Comparison of ENCODE assay signal across 8 mouse cellular contexts in the genomic region with DNA sequence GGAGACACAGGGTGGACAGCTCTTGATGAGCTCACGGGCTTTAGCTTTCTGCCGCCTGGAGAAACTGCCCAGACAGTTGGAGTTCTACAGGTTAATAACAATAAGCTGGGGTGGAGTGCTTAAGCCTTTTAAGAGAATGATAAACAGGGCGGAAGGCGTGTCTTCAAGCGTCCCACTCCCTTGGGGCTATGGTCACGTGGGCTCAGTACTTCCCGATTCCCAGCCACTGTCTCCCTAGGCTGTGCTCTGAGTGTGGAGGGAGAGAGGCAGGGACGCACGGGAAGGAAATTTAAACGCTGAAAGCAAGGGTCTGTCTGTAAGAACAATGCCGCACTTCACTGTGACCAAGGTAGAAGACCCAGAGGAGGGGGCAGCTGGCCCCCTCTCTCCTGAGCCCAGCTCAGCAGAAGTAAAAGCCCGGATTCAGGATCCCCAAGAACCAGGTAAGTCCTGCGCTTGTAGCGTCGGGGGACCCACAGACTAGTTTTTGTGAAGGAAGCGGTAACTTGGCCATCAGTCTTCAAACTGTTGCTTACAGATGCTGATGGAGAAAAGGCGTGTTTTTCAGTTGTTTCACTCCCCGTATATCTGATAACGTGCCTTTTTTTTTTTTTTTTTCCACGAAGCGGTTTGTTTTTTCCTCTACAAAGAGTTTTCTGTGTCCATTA. TPM values are rescaled to one million over a fixed set of nuclear protein-coding genes. Genes with fewer than 3 reads are reported as not detected.
A peak's percentile ranks its signal among the peaks of the same experiment; 100 is the strongest.
DNase-seq lines count a peak whose midpoint lies in the region; ATAC-seq lines count a peak whose summit lies in the region.

No protein-coding gene starts in this region.

- H3K4me1 ChIP-seq in erythroblast, embryonic 14.5 days (ENCODE audit: control insufficient read depth) = peaks cover 35% of the 10 kb centered on the region
- H3K4me1 ChIP-seq in stomach, embryonic 15.5 days = no peaks in the 10 kb centered on the region

- no peak overlapping the region for H3K27ac ChIP-seq in stomach, embryonic 15.5 days

- no peaks in the 10 kb centered on the region for H3K27me3 ChIP-seq in erythroblast, embryonic 14.5 days (ENCODE audit: control insufficient read depth)
- no peaks in the 10 kb centered on the region for H3K27me3 ChIP-seq in stomach, embryonic 15.5 days (replicated peaks)

- 2% methylated on average over 21 of the region's 21 CpGs for WGBS in stomach, embryonic 15.5 days

- no peaks in the 10 kb centered on the region for H3K9me3 ChIP-seq in erythroblast, embryonic 14.5 days (ENCODE audit: control insufficient read depth, low read length)
- H3K9me3 ChIP-seq in stomach, embryonic 15.5 days = no peaks in the 10 kb centered on the region

- peak overlapping the region; percentile 63 for H3K9ac ChIP-seq in stomach, embryonic 15.5 days

- H3K4me2 ChIP-seq in stomach, embryonic 15.5 days = peak overlapping the region; percentile 92

- intact Hi-C loops in heart, postnatal 10 days (cut with DNase I) = no loop called here

- DNase-seq in 416B (ENCODE audit: low read depth) = peak; percentile 78
- DNase-seq in R1 (ENCODE audit: low read depth, low spot score) = peak; percentile 91
- peak; percentile 69 to 71 for DNase-seq in heart, postnatal 10 days
- peak; percentile 86 to 89 for DNase-seq in kidney, postnatal 36 days
- no peak for DNase-seq in layer of hippocampus, postnatal 25 days (ENCODE audit: extremely low spot score in 1 of 2, low spot score in 1 of 2)

- peak overlapping the region; percentile 74 for H3K4me3 ChIP-seq in erythroblast, embryonic 14.5 days (replicated peaks)
- H3K4me3 ChIP-seq in stomach, embryonic 15.5 days (replicated peaks) = peak overlapping the region; percentile 56

- ATAC-seq in megakaryocyte progenitor cell, adult 5-6 weeks (replicated peaks; ENCODE audit: poor library complexity) = peak; percentile 85
- ATAC-seq in stomach, embryonic 15.5 days (ENCODE audit: insufficient read depth, low FRiP score, low read depth) = peak; percentile 93

- peaks cover 2% of the 10 kb centered on the region for H3K36me3 ChIP-seq in erythroblast, embryonic 14.5 days (ENCODE audit: control insufficient read depth)
- H3K36me3 ChIP-seq in stomach, embryonic 15.5 days = no peaks in the 10 kb centered on the region

RNA-seq across cellular contexts. Expression of a gene that starts 18.4 kb away (rescaled TPM):
- polyA plus RNA-seq in erythroblast, embryonic 14.5 days (2012) = not detected in 2 replicates
- total RNA-seq in heart, postnatal 10 days (2021) = 1 to 10 TPM in 1 of 2 experiments, under 1 TPM in 1; 0.31 to 1.3 TPM
- total RNA-seq in megakaryocyte progenitor cell, adult 5-6 weeks (2015) = 0.17 TPM in 1 of 2 replicates, not detected in the other
- 0.57 and 1.3 TPM in 2 replicates for total RNA-seq in megakaryocyte progenitor cell, adult 5-6 weeks (2017)
- polyA plus RNA-seq in stomach, embryonic 15.5 days (2015; fragmentation: Nextera tagmentation; extraction: Ambion mirVana) = not detected in 2 replicates
- 1 to 10 TPM in 1 of 2 experiments, under 1 TPM in 1; 0.54 to 5.3 TPM for total RNA-seq in layer of hippocampus, postnatal 25 days (2021)

RNA-seq across cellular contexts. Expression of a gene that starts 18.9 kb away (rescaled TPM):
- polyA plus RNA-seq in erythroblast, embryonic 14.5 days (2012) = 0.24 and 0.47 TPM in 2 replicates
- 10 to 100 TPM; 37.1 to 43.3 TPM for total RNA-seq in heart, postnatal 10 days (2021)
- 55.6 and 71.4 TPM in 2 replicates for total RNA-seq in megakaryocyte progenitor cell, adult 5-6 weeks (2015)
- total RNA-seq in megakaryocyte progenitor cell, adult 5-6 weeks (2017) = 50.6 and 58.6 TPM in 2 replicates
- polyA plus RNA-seq in stomach, embryonic 15.5 days (2015; fragmentation: Nextera tagmentation; extraction: Ambion mirVana) = 10.5 and 11.8 TPM in 2 replicates
- 100 to 1,000 TPM in 1 of 2 experiments, 10 to 100 TPM in 1; 94.4 to 109 TPM for total RNA-seq in layer of hippocampus, postnatal 25 days (2021)

RNA-seq across cellular contexts. Expression of a gene that starts 22.8 kb away (rescaled TPM):
- 1.5 and 1.9 TPM in 2 replicates for polyA plus RNA-seq in erythroblast, embryonic 14.5 days (2012)
- 10 to 100 TPM; 63.9 to 67.6 TPM for total RNA-seq in heart, postnatal 10 days (2021)
- total RNA-seq in megakaryocyte progenitor cell, adult 5-6 weeks (2015) = 153 and 154 TPM in 2 replicates
- 182 and 256 TPM in 2 replicates for total RNA-seq in megakaryocyte progenitor cell, adult 5-6 weeks (2017)
- 213 and 223 TPM in 2 replicates for polyA plus RNA-seq in stomach, embryonic 15.5 days (2015; fragmentation: Nextera tagmentation; extraction: Ambion mirVana)
- total RNA-seq in layer of hippocampus, postnatal 25 days (2021) = 10 to 100 TPM; 53.6 to 59.6 TPM

RNA-seq across cellular contexts. Expression of a gene that starts 25.4 kb away (rescaled TPM):
- not detected in 2 replicates for polyA plus RNA-seq in erythroblast, embryonic 14.5 days (2012)
- not detected for total RNA-seq in heart, postnatal 10 days (2021)
- not detected in 2 replicates for total RNA-seq in megakaryocyte progenitor cell, adult 5-6 weeks (2015)
- total RNA-seq in megakaryocyte progenitor cell, adult 5-6 weeks (2017) = not detected in 2 replicates
- 0.04 TPM in 1 of 2 replicates, not detected in the other for polyA plus RNA-seq in stomach, embryonic 15.5 days (2015; fragmentation: Nextera tagmentation; extraction: Ambion mirVana)
- not detected for total RNA-seq in layer of hippocampus, postnatal 25 days (2021)

RNA-seq across cellular contexts. Expression of a gene that starts 45.2 kb away (rescaled TPM):
- 0.11 and 0.85 TPM in 2 replicates for polyA plus RNA-seq in erythroblast, embryonic 14.5 days (2012)
- total RNA-seq in heart, postnatal 10 days (2021) = 1 to 10 TPM; 5.8 to 6.0 TPM
- 20.5 and 25.2 TPM in 2 replicates for total RNA-seq in megakaryocyte progenitor cell, adult 5-6 weeks (2015)
- total RNA-seq in megakaryocyte progenitor cell, adult 5-6 weeks (2017) = 7.8 and 8.5 TPM in 2 replicates
- polyA plus RNA-seq in stomach, embryonic 15.5 days (2015; fragmentation: Nextera tagmentation; extraction: Ambion mirVana) = 27.0 and 28.0 TPM in 2 replicates
- 10 to 100 TPM; 78.7 to 95.6 TPM for total RNA-seq in layer of hippocampus, postnatal 25 days (2021)

Comparison
In these comparisons a context has a peak if more than half of its experiments do, and no peak if none do; other contexts are left out.
1. DNase-seq: peak in 416B (single experiment), R1 (single experiment), heart, postnatal 10 days (2 of 2) and kidney, postnatal 36 days (2 of 2); none in layer of hippocampus, postnatal 25 days (0 of 2).